Mouse (Mus musculus): ENCODE data around the gene Cdk17.

DNA sequence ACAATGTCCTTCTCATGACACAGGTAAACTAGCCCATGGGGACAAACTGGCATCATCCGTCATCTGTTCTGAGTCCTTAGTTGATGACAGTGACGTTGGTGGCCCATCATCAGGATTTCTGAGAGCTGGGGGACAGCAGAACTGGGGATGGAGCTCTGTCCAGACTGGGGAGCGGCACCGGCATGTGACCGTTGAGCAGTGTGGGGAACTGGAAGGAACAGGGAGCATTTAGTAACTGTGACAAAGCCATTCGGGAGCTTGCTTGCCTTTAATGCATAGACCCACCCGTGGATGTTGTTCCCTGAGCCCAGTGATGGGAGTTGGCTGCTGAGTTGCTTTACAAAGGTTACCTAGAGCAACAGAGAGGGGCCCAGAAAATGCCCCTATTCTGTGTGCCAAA is 89.2 kb downstream of the Cdk17 start:
- TF ChIP-seq GATA1 (IDR thresholded peaks at IDR 0.05; ENCODE audit: borderline replicate concordance, low read length) (no peak), FLI1 (IDR thresholded peaks at IDR 0.05; ENCODE audit: low read length) (no peak)
